Mouse (Mus musculus) CD4-positive, CD25-positive, alpha-beta regulatory T cell, adult 2 months (primary cell): ENCODE measurements around the gene Serpinf1.
"Not testable (repeated sequence)": the region's sequence is repeated elsewhere in the genome, so short reads cannot be mapped to it uniquely, and the experiment has no call there.

ENCODE experiments used
- DNase-seq: peaks from one replicate; pipeline ENCODE4 v3.0.0-alpha.2; 2012; ENCODE audit warnings: low read depth, low spot score

The Serpinf1 gene

DNA sequence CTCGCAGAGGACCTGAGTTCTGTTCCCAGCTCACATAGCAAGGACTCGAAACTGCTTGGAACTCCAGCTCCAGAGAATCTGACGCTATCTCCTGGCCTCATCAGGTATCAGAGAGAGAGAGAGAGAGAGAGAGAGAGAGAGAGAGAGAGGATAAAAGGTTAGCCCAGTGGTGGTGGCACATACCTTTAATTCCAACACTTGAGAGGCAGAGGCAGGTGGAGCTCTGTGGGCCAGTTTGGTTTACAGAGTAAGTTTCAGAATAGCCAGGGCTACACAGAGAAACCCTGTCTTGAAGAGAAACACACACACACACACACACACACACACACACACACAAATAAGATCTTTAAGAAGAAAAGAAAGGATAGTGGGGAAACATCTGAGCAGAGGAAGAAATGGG is 590 bp upstream of the Serpinf1 start:
- no peak for DNase-seq

DNA sequence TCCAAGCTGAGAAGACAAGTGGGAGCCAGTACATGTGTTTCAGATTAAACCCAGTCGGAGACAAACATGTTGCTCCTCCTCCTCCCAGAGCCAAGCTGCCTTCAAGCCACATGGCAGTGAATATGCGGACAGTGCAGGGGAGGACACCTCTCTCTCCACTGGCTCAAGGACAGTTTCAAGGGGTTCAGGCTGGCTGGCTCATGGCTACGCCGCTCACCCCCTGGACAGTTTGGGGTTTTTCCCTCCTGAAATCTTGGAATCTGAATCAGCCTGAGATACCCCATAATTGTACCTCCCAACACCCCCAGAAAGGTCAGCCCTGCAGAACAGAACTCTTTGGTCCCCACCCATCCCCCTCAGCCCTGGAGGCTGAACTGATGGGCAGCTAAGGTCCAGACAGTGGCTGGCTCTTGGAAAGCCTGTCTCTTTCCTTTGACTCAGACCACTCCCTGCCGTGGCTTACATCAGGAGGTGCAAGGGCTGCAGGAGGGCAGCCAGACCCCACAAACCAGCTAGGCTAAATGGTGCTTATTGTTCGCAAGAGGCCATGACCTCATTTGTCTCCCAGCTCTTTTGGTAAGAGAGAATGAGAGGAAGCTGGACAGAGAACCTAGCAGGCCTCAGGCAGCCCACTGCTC is 1.0 kb downstream of the Serpinf1 start:
- no peak for DNase-seq

DNA sequence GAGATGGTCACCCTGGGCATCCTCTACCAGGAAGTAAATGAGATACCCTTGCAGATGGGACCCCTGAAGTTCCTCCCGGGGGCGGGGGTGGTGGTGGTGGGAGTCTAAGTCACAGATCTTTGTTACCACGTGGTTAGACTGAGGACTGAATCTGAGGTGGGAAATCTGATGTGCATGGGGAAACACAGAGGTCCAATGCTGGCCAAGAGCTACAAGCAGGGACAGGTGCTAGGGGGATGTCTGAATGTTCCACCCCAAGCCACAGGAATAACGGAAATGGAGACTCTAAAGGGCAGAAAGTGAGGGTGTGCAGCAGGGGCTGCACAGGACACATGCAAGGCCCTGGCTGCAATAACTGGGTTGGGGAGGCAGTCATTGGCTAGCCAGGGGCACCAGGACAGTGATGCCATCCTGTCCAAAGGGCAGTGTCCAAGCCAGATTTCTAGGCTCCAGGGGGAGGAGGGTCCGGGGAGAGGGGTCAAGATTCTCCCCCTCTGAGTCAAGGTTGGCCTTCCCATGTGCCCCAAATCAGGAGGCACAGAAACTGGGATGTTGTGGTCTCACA is 1.6 kb downstream of the Serpinf1 start:
- no peak for DNase-seq

DNA sequence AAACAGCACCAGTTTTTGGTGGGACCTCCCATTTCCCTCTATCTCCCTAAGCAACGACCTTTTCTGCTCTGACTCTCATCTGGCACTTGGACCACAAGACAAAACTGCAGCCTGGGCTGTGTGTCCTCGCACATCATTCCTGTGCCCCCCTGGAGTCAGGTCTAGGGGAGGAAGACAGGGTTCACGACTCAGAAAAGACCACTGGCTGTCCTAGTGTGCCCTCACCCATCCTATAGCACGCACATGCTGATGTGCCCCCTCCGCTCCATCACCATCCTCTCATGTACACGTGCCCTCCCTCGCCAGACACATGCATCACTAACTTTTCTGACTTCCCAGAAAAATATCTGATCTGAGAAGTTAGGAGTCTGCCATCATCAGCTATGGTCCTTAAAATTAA is 2.5 kb downstream of the Serpinf1 start:
- no peak for DNase-seq

DNA sequence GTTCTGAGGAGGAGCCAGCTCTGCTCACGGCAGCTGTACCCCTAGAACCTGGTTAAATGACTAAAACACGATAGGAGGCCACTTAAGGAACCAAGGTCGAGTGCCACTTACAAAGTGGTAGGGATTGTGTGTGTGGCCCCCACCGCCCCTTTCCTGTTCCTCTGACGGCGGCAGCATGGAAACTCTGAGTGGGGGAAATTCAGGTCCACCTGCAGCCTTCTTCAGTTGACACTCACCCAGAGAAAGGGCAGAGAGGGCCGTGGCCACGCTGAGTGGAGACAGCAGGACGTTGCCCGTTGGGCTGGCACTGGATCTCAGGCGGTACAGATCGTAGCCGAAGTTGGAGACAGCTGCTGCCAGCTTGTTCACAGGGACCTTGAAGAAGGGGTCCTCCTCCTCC is 6.5 kb downstream of the Serpinf1 start:
- peak; percentile 26 for DNase-seq

DNA sequence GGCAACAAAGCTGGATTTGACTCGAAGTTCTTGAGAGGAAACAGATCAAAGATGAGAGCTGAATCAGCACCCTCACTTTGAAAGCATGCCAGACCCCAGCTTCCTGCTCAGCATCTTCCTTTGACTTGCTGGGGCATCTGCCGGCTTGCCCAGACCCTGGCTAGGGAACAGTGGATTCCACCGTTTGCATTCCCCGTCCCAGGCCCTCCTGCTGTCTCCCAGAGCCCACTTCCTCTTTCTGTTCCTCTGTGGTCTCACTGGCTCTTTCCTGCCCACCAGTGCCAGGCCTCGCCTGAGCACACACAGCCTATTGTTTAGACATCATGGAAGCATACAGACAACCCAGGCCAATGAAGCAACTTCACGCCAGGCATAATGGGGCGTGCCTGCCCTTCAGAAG is 7.4 kb downstream of the Serpinf1 start:
- peak; percentile 43 for DNase-seq

DNA sequence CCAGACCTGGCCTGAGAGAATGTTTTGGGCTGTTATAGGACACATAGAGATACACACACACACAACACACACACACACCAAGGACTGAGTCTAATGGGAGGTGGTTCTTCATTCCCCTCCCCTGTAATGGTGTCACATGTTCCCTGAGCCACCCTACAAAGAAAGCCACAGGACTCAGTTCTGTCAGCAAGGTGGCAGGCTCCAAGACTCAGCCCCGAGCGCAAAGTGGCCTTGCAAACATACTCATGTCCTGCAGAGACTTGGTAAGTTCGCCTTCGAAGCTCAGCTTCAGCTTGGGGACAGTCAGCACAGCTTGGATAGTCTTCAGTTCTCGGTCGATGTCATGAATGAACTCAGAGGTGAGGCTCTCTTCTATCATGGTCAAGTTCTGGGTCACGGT is 11.9 kb downstream of the Serpinf1 start:
- peak; percentile 27 for DNase-seq

DNA sequence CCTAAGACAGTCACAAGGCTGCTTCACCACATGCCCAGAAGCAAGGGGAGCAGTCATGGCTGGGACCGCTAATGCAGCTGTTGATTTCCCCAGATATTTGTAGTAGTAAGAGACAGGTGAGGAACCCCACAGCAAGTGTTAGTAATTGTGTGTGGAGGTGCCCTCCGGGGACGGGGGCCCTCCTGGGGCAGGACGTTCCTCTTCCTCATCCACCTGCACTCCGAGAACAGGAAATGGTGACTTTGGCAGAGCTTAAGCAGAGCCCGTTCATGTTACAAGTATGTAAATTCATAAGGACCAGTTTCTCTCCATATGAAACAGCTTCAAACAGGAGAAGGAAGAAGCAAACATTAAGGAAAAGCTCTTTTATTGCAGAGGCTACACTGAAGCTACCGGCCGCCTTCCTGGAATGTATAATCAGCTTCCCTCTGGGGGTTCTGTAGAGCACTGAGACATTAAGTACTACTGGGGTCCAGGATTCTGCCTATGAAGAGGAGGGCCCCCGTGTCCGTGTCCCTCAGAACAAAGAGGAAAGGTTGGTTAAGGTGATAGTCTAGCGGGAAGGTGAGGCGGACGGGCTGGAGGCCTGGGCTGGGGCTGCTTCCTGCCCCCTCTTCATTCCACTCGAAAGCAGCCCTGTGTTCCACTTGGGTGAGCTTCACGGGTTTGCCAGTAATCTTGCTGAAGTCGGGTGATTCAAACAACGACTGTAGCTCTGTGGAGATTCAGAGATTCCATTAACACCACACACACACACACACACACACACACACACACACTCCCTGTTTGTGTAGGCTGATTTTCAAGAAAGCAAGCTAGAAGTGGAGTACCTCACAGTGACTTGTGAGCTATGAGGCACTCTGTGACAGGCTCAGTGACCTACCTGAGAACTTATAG is 12.6 kb downstream of the Serpinf1 start:
- DNase-seq: peak; percentile 49

DNA sequence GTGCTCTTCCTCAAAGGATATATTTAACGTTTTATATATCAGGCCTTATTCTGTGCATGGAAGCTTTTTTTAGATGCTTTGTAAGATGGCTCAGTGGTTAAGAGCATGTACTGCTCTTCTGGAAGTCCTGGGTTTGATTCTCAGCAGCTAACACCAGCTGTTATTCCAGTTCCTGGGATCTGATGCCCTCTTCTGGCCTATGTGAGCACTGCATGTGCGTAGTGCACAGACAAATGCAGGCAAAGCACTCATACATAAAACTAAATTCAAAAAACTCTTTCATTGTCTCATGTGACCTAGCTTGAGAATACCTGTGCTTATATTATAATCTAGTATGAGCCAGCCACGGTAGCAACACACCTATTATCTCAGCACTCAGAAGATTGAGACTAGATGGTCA is 15.6 kb downstream of the Serpinf1 start:
- peak; percentile 75 for DNase-seq

DNA sequence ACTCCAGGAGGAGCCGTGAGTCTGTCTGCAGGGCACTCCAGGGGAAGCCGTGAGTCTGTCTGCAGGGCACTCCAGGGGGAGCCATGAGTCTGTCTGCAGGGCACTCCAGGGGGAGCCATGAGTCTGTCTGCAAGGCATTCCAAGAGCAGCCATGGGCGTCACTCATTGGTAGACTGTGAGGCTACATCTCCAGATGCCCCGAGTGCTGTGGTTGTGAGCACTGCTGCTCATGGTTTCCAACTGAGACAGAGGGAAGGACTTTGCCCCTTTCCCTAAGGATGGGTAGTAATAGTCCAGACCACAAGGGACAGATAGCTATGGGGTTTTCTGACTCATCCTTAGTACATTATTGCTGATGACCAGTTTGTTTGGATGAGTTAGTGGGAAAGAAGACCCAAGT is 16.4 kb downstream of the Serpinf1 start:
- no peak for DNase-seq

DNA sequence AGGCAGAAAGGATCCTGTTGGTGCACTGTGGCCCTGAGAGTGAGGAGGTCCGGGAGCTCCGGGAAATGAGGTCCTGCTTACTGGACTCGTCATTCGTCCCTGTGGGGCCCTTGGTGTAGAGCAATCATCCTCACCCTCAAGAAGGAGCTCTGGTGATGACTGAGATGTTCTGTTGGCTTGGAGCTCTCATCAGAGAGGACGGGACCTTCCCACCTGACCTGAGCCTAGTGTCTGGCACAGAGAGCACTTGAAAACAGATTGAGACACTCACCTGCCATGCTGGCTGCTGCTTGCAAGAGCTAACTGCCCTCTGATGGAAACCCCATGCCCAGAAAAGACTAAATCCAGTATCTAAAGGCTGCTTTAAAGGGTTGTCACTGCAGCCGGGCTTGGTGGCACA is 17.7 kb downstream of the Serpinf1 start:
- DNase-seq: no peak

DNA sequence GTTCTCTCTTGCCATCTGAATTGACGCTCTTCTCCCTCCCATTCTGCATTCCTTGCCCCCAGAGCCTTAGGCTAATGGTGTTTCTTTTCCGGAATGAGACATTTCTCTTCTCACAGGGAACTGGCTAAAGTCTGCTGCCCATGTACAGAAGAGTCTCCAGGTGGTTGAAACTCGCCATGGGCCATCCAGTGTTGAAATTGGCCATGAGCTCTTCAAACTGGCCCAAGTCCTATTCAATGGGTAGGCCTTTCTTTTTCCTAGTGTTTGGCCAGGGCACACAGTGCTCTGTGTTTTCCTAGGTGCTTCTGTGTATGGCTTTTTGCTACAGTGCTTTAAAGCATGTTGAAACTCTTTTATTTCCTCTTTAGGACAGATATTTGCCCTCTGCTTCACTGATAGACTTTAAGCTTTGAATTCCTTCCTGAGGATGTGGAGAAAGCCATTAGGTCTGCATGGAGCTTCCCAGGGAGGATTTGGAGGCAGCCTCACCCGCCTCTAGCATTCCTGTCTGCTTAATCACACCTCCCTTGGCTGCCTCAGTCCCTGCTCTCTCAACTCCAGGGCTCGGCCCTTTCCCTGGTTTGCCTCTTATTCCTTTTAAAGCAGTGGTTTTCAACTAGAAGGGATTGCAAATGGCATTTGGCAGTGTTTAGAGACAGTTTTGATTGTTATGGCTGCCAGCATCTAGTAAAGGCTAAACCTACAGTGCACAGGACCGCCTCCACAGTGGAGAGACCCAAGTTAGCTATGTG is 19.0 kb downstream of the Serpinf1 start:
- no peak for DNase-seq

DNA sequence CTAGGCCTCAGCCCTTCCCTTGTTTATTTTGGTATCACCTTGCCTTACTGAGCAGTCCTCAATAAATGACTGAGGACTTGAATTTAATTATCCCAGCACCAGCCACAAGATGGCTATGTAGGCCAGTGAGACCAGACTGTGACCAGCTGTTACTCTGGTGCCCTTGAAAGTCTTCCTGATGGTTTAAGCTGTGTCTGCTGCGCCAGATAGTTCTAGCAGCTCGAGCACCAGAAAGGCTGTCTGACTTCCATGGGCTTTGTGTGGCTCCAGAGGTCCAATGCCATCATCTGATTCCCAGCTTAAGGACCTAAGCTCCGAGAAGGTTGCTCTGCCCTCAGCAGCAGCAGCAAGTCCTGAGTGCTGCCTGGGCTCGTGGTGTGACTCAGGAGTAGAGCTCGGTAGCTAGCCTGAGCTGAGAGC is 20.2 kb downstream of the Serpinf1 start:
- DNase-seq: peak; percentile 65

DNA sequence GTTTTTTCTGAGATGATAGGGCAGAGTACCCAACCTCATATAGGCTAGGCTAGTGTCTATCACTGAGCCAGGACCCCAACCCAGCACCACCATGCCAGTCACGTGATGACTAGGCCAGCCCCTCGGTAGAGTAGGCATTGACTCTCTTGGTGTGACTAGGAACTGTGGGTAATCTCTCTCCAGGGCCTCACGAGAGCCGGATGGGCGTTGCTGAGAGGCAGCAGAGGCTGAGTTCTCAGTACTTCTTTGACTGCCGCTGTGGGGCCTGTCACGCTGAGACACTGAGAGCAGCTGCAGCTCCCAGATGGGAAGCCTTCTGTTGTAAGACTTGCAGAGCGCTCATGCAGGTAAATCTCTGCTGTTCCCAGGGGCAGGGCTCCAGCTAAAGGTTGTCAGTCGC is 22.4 kb downstream of the Serpinf1 start:
- DNase-seq: no peak

DNA sequence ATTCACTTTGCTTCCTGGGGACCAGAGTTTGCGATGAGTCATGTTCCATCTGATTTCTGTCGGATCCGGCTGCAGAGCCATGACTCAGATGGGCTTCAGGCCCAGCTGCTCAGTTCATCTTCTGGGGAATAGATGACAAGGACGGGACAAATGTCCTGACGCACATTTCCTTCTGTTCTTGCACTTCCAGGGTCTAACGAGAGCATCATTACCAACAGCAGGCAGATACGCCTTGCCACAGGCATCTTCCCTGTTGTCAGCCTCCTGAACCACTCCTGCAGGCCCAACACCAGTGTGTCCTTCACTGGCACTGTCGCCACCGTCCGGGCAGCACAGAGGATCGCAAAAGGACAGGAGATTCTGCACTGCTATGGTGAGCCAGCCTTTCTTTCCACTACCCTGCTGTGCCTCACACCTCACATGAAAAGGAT is 23.1 kb downstream of the Serpinf1 start:
- DNase-seq: no peak

DNA sequence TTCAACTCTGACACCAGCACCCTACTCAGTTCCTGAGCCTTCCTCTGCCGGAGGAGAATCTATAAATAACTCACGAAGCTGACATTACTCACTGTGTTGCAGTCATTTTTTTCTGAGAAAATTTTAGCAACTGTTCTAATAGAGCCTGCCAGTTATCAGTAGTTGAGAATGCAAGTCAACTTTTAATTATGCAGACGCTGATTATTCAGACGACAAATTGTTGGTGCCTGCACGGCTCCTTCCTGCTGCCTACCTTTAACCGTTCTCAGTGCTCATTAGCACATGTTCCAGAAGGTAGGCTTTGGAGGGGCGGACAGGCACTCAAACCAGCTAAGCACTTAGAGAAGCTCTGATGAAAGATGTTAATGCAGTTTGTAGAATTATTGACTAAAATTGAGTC is 25.0 kb downstream of the Serpinf1 start:
- no peak for DNase-seq

DNA sequence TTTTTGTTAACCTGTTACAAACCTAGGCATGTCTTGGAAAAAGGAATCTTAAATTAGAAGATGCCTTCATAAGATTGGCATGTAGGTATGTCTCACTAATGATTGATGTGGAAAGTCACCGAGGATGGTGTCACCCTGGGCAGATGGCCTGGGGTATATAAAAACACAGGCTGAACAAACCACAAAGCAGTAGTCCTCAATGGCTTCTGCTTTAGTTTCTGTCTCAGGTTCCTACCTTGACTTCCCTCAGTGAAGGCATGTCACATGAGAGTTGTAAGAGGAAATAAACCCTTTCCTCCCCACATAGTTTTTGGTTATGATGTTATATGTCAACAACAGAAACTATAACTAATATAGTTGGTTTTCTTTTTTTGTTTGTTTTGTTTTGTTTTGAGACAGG is 26.9 kb downstream of the Serpinf1 start:
- DNase-seq: no peak

DNA sequence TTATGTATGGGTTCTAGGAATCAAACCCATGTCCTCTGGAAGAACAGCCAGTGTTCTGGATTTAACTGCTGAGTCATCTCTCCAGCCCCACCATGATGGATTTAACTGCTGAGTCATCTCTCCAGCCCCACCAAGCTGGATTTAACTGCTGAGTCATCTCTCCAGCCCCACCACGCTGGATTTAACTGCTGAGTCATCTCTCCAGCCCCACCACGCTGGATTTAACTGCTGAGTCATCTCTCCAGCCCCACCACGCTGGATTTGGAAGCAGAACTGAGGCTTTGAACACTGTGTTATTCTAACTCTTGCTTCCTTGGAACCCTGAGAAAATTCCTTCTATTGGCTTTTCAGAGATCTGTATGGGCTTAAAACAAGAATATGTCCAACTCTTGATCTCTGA is 39.0 kb downstream of the Serpinf1 start:
- DNase-seq: not testable (repeated sequence)

DNA sequence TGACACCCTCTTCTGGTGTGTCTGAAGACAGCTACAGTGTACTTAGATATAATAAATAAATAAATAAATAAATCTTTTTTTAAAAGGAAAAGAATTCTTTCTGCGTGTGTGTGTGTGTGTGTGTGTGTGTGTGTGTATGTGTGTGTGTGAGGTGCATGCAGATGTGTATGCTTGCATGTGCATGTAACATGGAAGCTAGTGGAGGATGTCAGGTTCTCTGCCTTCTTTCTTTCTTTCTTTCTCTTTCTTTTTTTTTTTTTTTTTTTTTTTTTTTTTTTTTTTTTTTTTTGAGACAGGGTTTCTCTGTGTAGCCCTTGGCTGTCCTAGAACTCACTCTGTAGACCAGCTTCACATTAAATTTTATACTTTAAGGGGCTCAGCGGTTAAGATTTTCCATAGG is 43.7 kb downstream of the Serpinf1 start:
- DNase-seq: not testable (repeated sequence)

DNA sequence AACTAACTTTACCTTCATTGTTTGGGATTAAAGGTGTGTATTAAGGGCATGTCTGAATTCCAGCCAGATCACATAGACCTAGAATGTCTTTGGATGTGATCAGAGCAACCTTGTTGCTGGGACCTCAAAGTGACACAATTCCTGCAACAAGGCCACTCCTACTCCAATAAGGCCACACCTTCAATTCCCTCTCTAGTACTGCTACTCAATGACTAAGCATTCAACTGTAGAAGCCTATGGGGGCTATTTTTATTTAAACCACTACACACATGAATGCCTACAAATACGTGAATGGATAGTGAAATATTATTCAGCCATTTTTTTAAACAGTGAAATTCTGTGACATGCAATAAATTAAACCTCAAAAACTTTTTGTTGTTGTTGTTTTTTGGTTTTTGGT is 45.4 kb downstream of the Serpinf1 start:
- DNase-seq: no peak
